Mouse (Mus musculus) liver, postnatal 0 days (tissue): ENCODE results near the gene Sdf2l1. TPM values are rescaled to one million over a fixed set of nuclear protein-coding genes. Genes with fewer than 3 reads are reported as not detected.
A peak's percentile ranks its signal among the peaks of the same experiment; 100 is the strongest.

ENCODE experiments used
- ATAC-seq: fragments of 200-750 bp; cut with Nextera tagmentation; 2 replicates; pipeline ENCODE4 v1.8.0; 2017; ENCODE audit warnings: mild to moderate bottlenecking, moderate library complexity
- DNase-seq: peaks from one replicate; pipeline ENCODE4 v3.0.0-alpha.2; 2016
- H3K27ac ChIP-seq: fragments of 300-500 bp; sonication (generic); 2 replicates; pipeline ENCODE4 v1.5.1; 2014; ENCODE audit warnings: antibody characterized with exemption, moderate library complexity, mild to moderate bottlenecking, low read depth
- H3K27me3 ChIP-seq: fragments of 300-500 bp; sonication (generic); 2 replicates; pipeline ENCODE4 v1.6.1; 2014; ENCODE audit warnings: low read length, control low read depth, mixed read lengths; ENCODE audit not compliant: insufficient read depth
- H3K36me3 ChIP-seq: fragments of 300-500 bp; sonication (generic); replicated peaks from 2 replicates; pipeline ENCODE4 v1.6.1; 2014; ENCODE audit warnings: mild to moderate bottlenecking, control low read depth, low read length, moderate library complexity, mixed read lengths; ENCODE audit not compliant: insufficient read depth
- H3K4me1 ChIP-seq: fragments of 300-500 bp; sonication (generic); 2 replicates; pipeline ENCODE4 v1.6.1; 2014; ENCODE audit warnings: antibody characterized with exemption, mild to moderate bottlenecking, control low read depth; ENCODE audit not compliant: insufficient read depth
- H3K4me2 ChIP-seq: fragments of 300-500 bp; sonication (generic); 2 replicates; pipeline ENCODE4 v1.6.1; 2014; ENCODE audit warnings: low read depth, mild to moderate bottlenecking, low read length, moderate library complexity, mixed read lengths
- H3K4me3 ChIP-seq: fragments of 300-500 bp; sonication (generic); 2 replicates; pipeline ENCODE4 v1.5.1; 2014; ENCODE audit warnings: low read depth, low read length
- H3K9ac ChIP-seq: fragments of 300-500 bp; sonication (generic); replicated peaks from 2 replicates; pipeline ENCODE4 v1.6.1; 2014; ENCODE audit warnings: mild to moderate bottlenecking, moderate library complexity
- H3K9me3 ChIP-seq: fragments of 300-500 bp; sonication (generic); 2 replicates; pipeline ENCODE4 v1.6.1; 2016; ENCODE audit warnings: mild to moderate bottlenecking, control low read depth, low read length, mixed read lengths
- CTCF ChIP-seq: sonication (generic); IDR thresholded peaks from 2 replicates; pipeline ENCODE4 v1.5.1; 2016; ENCODE audit warnings: antibody characterized with exemption, low read depth
- EP300 ChIP-seq: IDR thresholded peaks from 2 replicates; pipeline ENCODE4 v1.6.1; 2016; ENCODE audit warnings: antibody characterized with exemption, low read depth, mild to moderate bottlenecking
- WGBS: fragments of 180-500 bp; shearing (Covaris S2); extraction: QIAGEN DNeasy Blood & Tissue Kit; methylation state at CpG from one replicate; pipeline ENCODE4 v1.1.7; 2014; ENCODE audit not compliant: insufficient replicate concordance; 5-methylcytosine and 5-hydroxymethylcytosine counted together
- polyA plus RNA-seq: library from polyadenylated mRNA; unstranded; fragments of >200 nt; fragmentation: Nextera tagmentation; extraction: Ambion mirVana; gene quantifications from 2 replicates; pipeline ENCODE4 v1.2.1, GENCODE M21; 2015

The Sdf2l1 gene
- polyA plus RNA-seq, 1 experiment from 2014 or later = 25.8 TPM

- Histone ChIP-seq H3K36me3 (peaks cover 59% of the 10 kb centered on the region), H3K27me3 (no peaks in the 10 kb centered on the region), H3K4me3 (no peak overlapping the region), H3K27ac (no peak overlapping the region), H3K9ac (no peak overlapping the region), H3K9me3 (no peaks in the 10 kb centered on the region), H3K4me1 (peaks cover 1% of the 10 kb centered on the region; the same call in 1 of the 2 replicates), H3K4me2 (no peak overlapping the region)
- TF ChIP-seq EP300 (no peak), CTCF (no peak)
- no peak for DNase-seq
- WGBS = 76% methylated on average over 4 of the region's 4 CpGs
- ATAC-seq = no peak
These were observed 27.6 kb downstream of the Sdf2l1 start for GRCm38 (mm10) chr16:17104600-17104999.

- 81% methylated on average over 7 of the region's 7 CpGs for WGBS
- no peaks in the 10 kb centered on the region for H3K4me1 ChIP-seq
- H3K4me3 ChIP-seq = no peak overlapping the region
- H3K9me3 ChIP-seq = no peaks in the 10 kb centered on the region
- H3K27me3 ChIP-seq = no peaks in the 10 kb centered on the region
- no peak overlapping the region for H3K4me2 ChIP-seq
- no peak for DNase-seq
- no peak for ATAC-seq
- no peak overlapping the region for H3K27ac ChIP-seq
- TF ChIP-seq EP300 (no peak), CTCF (no peak)
- no peak overlapping the region for H3K9ac ChIP-seq
- H3K36me3 ChIP-seq = peaks cover 62% of the 10 kb centered on the region
These were observed 29.5 kb downstream of the Sdf2l1 start for GRCm38 (mm10) chr16:17102630-17103220.

DNA sequence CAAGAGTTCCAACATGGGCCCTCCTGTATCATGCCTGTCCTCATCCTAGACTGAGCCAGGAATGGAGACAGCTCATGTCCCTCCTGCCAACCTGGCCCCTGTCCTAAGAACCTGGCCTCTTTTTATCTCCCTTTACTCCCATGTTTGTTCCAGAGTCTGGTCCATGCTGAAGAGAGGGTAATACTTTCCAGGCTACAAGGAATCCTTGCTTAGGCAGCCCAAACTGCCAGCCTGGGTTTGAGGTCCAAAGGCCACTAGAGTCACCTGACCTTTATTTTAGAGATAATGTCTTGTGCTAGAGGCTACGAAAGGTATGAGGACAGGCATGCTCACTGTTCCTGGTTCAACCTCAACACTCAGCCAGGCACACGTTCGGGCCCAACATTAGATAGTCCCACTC is 35.2 kb downstream of the Sdf2l1 start:
- no peaks in the 10 kb centered on the region for H3K9me3 ChIP-seq
- peaks cover 80% of the 10 kb centered on the region for H3K36me3 ChIP-seq
- no peak overlapping the region for H3K4me2 ChIP-seq
- H3K27me3 ChIP-seq = no peaks in the 10 kb centered on the region
- no peak overlapping the region for H3K4me3 ChIP-seq
- TF ChIP-seq CTCF = no peak
- no peak for TF ChIP-seq EP300
- no peaks in the 10 kb centered on the region for H3K4me1 ChIP-seq
- H3K27ac ChIP-seq = no peak overlapping the region
- WGBS = 76% methylated on average over 3 of the region's 3 CpGs
- DNase-seq = no peak
- no peak for ATAC-seq
- no peak overlapping the region for H3K9ac ChIP-seq

GRCm38 (mm10) chr16:17088346-17088745 is 43.8 kb downstream of the Sdf2l1 start:
- Histone ChIP-seq H3K4me3 (no peak overlapping the region), H3K27ac (no peak overlapping the region), H3K9me3 (no peaks in the 10 kb centered on the region), H3K4me2 (no peak overlapping the region), H3K9ac (no peak overlapping the region), H3K36me3 (peaks cover 84% of the 10 kb centered on the region), H3K4me1 (no peaks in the 10 kb centered on the region), H3K27me3 (no peaks in the 10 kb centered on the region)
- no peak for DNase-seq
- TF ChIP-seq CTCF (peak; percentile 16; the same call in 1 of the 2 replicates), EP300 (no peak)
- no peak for ATAC-seq
- WGBS = 79% methylated on average over 3 of the region's 3 CpGs

DNA sequence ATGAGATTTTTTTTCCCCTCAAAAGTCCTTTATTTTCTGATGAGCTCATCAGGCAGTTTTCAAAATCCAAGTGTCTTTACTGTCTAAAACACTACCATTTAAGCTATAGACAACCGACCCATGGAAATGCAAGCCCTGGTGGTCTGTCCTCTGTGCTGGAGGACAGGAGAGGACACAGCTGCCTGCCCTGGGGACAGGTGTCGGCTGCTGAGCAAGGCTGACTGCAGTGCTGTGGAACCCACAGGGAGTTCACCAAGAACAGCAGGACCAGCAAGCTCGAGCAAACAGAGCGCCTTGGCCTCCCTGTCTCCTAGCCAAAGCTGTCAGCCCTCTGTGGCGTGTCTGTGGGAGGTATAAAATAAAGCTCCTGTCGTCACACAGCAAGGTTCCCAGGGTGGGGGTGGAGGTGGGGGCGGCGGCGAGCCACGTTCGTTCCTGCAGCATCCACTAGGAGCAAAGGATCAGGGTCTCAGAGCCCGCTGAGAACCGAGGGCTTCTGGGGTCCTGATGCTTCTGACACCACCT is 45.5 kb downstream of the Sdf2l1 start:
- ATAC-seq = no peak

DNA sequence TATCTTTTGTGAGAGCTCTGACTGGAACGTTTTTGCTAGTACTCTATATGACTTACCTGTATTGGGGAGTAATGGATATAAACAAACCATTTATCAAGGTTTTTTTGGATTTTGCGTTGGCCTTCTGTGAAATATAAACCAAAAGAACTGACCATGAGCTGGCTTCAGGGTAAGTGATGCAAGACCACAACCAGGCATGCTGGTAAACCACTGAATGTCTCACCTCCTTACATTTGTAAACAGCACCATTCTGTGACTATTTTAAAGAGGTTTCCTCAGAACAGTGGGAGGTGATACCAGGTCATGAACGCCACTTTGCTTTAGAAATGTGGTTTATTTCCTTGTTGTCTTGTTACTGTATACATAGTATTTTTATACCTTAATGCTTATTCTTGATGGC is 45.9 kb downstream of the Sdf2l1 start:
- H3K9me3 ChIP-seq = no peaks in the 10 kb centered on the region
- TF ChIP-seq EP300 (no peak), CTCF (no peak)
- DNase-seq (no peak), ATAC-seq (no peak)
- no peak overlapping the region for H3K9ac ChIP-seq
- no peak overlapping the region for H3K4me3 ChIP-seq
- H3K27me3 ChIP-seq = no peaks in the 10 kb centered on the region
- WGBS = 71% methylated on average over 3 of the region's 3 CpGs
- no peak overlapping the region for H3K27ac ChIP-seq
- H3K36me3 ChIP-seq = peaks cover 70% of the 10 kb centered on the region
- no peak overlapping the region for H3K4me2 ChIP-seq
- H3K4me1 ChIP-seq = no peaks in the 10 kb centered on the region

More for the DNA sequence above, 45.5 kb downstream of the Sdf2l1 start:
- 87% methylated on average over 13 of the region's 13 CpGs for WGBS
- Histone ChIP-seq H3K9me3 (no peaks in the 10 kb centered on the region), H3K9ac (no peak overlapping the region), H3K27me3 (no peaks in the 10 kb centered on the region), H3K4me1 (no peaks in the 10 kb centered on the region), H3K27ac (no peak overlapping the region), H3K36me3 (peaks cover 75% of the 10 kb centered on the region), H3K4me2 (no peak overlapping the region), H3K4me3 (no peak overlapping the region)
- no peak for TF ChIP-seq EP300
- TF ChIP-seq CTCF = no peak
- no peak for DNase-seq
